Mouse (Mus musculus) liver, adult 2 months (tissue): Measurements from ENCODE around the gene Rhov.

ENCODE experiments used
- CTCF ChIP-seq: fragments of 200-500 bp; IDR thresholded peaks from 2 replicates; pipeline ENCODE4 v1.5.1; 2011; ENCODE audit warnings: low read depth, low read length, control low read depth
- POLR2A ChIP-seq: fragments of 200-500 bp; IDR thresholded peaks from 2 replicates; pipeline ENCODE4 v1.6.1; 2011; ENCODE audit warnings: low read length, control low read depth; ENCODE audit not compliant: insufficient read depth; ENCODE audit errors: extremely low read depth

DNA sequence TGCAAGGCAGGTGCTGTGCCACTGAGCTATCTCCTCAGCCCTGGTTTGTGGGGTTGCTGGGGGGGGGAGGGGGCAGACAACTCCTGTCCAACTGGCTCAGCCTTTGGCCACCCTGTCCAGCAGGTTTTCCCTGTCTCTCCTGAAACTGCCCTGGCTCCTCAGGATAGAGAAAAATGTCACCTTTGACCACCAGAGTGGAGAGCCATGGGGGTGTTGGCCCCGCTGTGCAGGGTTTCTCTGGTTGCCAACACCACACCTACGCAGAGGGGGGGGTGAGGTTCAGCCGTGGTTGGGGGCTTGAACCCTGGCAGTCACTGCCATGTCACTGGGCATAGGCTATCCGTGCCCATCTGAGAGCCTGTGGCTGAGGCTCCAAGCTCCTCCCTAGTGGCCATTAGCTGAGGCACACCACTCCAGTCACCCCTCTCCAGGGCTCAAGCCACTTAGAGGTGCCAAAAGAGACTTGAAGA, 21.4 kb downstream of the Rhov start:
- no peak for TF ChIP-seq POLR2A
- no peak for TF ChIP-seq CTCF
